Mouse (Mus musculus) testis, adult 2 months (tissue): ENCODE measurements at regions not wholly inside any gene's neighbourhood (a gene's known extent, or its start where the extent isn't known, plus 50 kb on each side); places are given as distances from the start of the nearest gene placed in this dataset.

ENCODE experiments used
- CTCF ChIP-seq: fragments of 200-500 bp; IDR thresholded peaks from 2 replicates; pipeline ENCODE4 v1.5.1; 2012; ENCODE audit warnings: low read depth, mild to moderate bottlenecking, inconsistent platforms, low read length, moderate library complexity; ENCODE audit not compliant: control insufficient read depth, insufficient read depth, insufficient replicate concordance
- POLR2A ChIP-seq: fragments of 200-500 bp; IDR thresholded peaks from 2 replicates; pipeline ENCODE4 v1.6.1; 2012; ENCODE audit warnings: low read depth, mild to moderate bottlenecking, inconsistent platforms, low read length, moderate library complexity; ENCODE audit not compliant: control insufficient read depth

DNA sequence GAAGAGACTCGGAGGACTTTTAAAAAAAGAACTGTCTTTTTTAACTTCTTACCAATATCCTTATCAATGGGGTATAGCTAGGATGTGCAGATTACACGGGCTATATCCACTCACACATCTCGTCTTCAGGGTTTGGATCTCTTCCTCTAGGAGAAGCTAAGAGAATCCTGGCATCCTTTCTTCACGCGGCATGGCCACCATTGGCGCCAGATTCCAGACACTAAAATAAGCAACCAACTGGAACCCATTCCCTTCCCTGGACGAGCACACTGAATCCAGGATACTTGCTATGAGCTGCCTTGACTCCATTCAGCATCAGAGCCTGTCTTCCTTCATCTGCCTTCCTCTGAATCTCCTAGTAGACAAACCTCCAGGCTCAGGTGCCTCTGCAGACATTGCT lies 223.7 kb downstream of the Agtpbp1 start:
- no peak for TF ChIP-seq POLR2A
- no peak for TF ChIP-seq CTCF
